Mouse (Mus musculus) thymus, adult 2 months (tissue): ENCODE data around the gene Lrrc74b.

ENCODE experiments used
- CTCF ChIP-seq: fragments of 200-500 bp; IDR thresholded peaks from 2 replicates; pipeline ENCODE4 v1.5.1; 2012; ENCODE audit warnings: mild to moderate bottlenecking, control low read depth, low read length, moderate library complexity, borderline replicate concordance; ENCODE audit not compliant: control insufficient read depth, poor library complexity, insufficient read depth; ENCODE audit errors: extremely low read depth
- POLR2A ChIP-seq: fragments of 200-500 bp; IDR thresholded peaks from 2 replicates; pipeline ENCODE4 v1.6.1; 2012; ENCODE audit warnings: mild to moderate bottlenecking, low read length, control low read depth, moderate library complexity; ENCODE audit not compliant: control insufficient read depth, poor library complexity, insufficient read depth; ENCODE audit errors: extremely low read depth

DNA sequence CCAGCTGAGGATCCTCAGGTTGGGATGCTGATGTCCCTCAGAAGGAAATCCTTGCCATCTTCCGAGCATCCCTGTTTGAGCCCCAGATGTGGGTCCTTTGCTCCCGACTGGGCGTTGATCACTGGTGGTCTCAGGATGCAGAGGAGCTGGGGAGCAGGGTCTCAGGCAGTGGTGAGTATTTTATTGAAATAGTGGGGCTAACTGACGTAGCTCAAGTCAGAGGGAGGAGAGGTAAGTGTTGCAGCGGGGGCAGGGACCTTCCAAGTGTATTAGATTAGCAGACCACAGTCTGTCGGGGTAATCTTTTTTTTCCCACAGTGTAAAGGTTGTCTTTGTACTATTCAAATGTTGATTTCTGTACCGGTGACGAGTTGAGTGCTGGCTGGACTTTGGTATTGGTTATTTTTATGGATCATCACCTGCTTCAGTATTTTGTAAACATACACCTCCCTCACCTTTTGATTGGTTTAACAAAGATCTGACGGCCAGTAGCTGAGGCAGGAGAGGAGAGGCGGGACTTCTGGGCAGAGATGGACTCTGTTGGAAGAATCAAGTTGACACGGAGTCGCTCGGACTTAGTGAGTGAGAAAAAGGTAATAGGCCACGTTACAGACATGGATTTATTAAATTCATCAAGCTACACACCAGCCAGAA lies 28.2 kb downstream of the Lrrc74b start:
- TF ChIP-seq POLR2A (no peak), CTCF (no peak)
